Mouse (Mus musculus) heart, embryonic 13.5 days (tissue): ENCODE measurements around the gene Dlg2. TPM values are rescaled to one million over a fixed set of nuclear protein-coding genes. Genes with fewer than 3 reads are reported as not detected.

Experiments
- ATAC-seq: fragments of 200-750 bp; cut with Nextera tagmentation; 2 replicates; pipeline ENCODE4 v1.8.0; 2017; ENCODE audit warnings: moderate TSS enrichment; ENCODE audit not compliant: insufficient number of reproducible peaks, low FRiP score, low TSS enrichment; ENCODE audit errors: extremely low read depth
- H3K27ac ChIP-seq: fragments of 300-500 bp; sonication (generic); replicated peaks from 2 replicates; pipeline ENCODE4 v1.5.1; 2015; ENCODE audit warnings: moderate library complexity, mild to moderate bottlenecking, inconsistent platforms
- H3K27me3 ChIP-seq: fragments of 300-500 bp; sonication (generic); replicated peaks from 2 replicates; pipeline ENCODE4 v1.6.1; 2015; ENCODE audit warnings: mild to moderate bottlenecking, inconsistent platforms
- H3K36me3 ChIP-seq: fragments of 300-500 bp; sonication (generic); 2 replicates; pipeline ENCODE4 v1.6.1; 2015; ENCODE audit warnings: mild to moderate bottlenecking, inconsistent platforms
- H3K4me1 ChIP-seq: fragments of 300-500 bp; sonication (generic); 2 replicates; pipeline ENCODE4 v1.6.1; 2015; ENCODE audit warnings: inconsistent platforms
- H3K4me2 ChIP-seq: fragments of 300-500 bp; sonication (generic); 2 replicates; pipeline ENCODE4 v1.6.1; 2015; ENCODE audit warnings: inconsistent platforms, mild to moderate bottlenecking, moderate library complexity
- H3K4me3 ChIP-seq: fragments of 300-500 bp; sonication (generic); 2 replicates; pipeline ENCODE4 v1.5.1; 2015; ENCODE audit warnings: moderate library complexity, mild to moderate bottlenecking, inconsistent platforms
- H3K9ac ChIP-seq: fragments of 300-500 bp; sonication (generic); 2 replicates; pipeline ENCODE4 v1.6.1; 2015; ENCODE audit warnings: inconsistent platforms, mild to moderate bottlenecking, moderate library complexity
- H3K9me3 ChIP-seq: fragments of 300-500 bp; sonication (generic); 2 replicates; pipeline ENCODE4 v1.6.1; 2016; ENCODE audit warnings: inconsistent platforms
- WGBS: fragments of 180-500 bp; shearing (Covaris S2); methylation state at CpG from one replicate; pipeline ENCODE4 v1.1.7; 2015; ENCODE audit warnings: mixed read lengths; 5-methylcytosine and 5-hydroxymethylcytosine counted together
- polyA plus RNA-seq: library from polyadenylated mRNA; unstranded; fragments of >200 nt; fragmentation: Nextera tagmentation; extraction: Ambion mirVana; gene quantifications from 2 replicates; pipeline ENCODE4 v1.2.1, GENCODE M21; 2015

The Dlg2 gene
- polyA plus RNA-seq, 1 experiment from 2014 or later, result 7.2 TPM

DNA sequence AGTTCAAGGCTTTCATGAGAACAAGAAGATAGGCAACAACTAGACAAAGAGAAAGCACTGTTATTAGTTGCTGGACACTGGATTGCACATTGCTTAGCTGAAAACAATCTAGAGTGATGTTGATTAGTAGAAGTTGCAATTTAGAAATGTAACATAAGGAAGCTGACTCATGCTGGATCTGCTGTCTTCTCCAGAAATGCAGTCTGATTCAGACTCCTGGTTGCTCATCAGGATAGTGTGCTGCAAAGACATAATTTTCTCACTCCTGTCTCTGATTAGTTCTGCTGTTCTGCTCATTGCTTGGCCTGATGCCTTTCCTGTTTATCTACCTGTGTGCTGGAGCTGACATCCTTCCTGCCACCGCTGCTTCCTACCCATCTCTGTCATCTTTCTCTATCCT is 1572.4 kb downstream of the Dlg2 start:
- Histone ChIP-seq H3K36me3 (no peaks in the 10 kb centered on the region), H3K27me3 (no peaks in the 10 kb centered on the region), H3K9me3 (no peaks in the 10 kb centered on the region), H3K4me3 (no peak overlapping the region), H3K4me2 (no peak overlapping the region), H3K4me1 (no peaks in the 10 kb centered on the region), H3K27ac (no peak overlapping the region), H3K9ac (no peak overlapping the region)
- WGBS, result 73% methylated on average over 1 of the region's 1 CpGs
- no peak for ATAC-seq

DNA sequence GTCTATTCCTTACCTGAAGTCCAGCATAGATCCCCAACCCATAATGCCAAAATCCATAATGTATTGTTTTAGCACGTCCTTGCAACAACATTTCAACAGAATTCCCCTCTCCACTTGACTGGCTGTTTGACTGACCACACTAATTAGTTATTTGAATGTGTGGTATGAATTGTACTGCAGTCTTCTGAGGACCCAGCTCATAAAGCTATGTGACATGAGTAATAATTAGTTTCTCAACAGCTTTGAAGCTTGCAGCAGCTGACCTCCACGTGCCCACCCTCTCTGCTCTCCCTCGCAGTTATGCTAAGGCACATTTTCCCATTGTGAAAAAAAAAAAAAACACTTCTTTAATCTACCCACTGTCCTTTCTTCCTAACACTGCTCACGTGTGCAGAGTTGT is 1590.4 kb downstream of the Dlg2 start:
- 65% methylated on average over 4 of the region's 4 CpGs for WGBS
- no peaks in the 10 kb centered on the region for H3K4me1 ChIP-seq
- H3K9ac ChIP-seq, result no peak overlapping the region

DNA sequence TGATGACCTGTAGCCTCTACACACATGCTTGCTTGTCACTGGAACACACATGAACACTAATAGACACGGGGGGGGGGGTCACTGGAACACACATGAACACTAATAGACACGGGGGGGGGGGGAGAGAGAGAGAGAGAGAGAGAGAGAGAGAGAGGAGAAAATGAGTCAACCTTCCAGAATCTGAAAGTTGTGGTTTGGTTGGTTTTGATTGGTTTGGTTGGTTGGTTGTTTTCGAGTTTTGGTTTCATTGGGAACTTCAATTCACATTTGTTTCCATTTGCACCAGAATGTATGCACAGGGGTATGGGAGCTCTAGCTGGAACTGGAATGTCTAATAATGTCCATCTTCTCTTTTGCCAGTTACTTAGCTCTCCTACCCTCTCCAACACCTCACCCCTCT is 1611.0 kb downstream of the Dlg2 start:
- Histone ChIP-seq H3K36me3 (no peaks in the 10 kb centered on the region), H3K4me3 (no peak overlapping the region), H3K9me3 (no peaks in the 10 kb centered on the region), H3K27ac (no peak overlapping the region), H3K4me1 (no peaks in the 10 kb centered on the region), H3K9ac (no peak overlapping the region), H3K27me3 (no peaks in the 10 kb centered on the region), H3K4me2 (no peak overlapping the region)
- no peak for ATAC-seq
- 42% methylated on average over 2 of the region's 3 CpGs for WGBS

More for the DNA sequence above, 1590.4 kb downstream of the Dlg2 start:
- H3K9me3 ChIP-seq, result no peaks in the 10 kb centered on the region
- H3K27ac ChIP-seq, result no peak overlapping the region
- no peak for ATAC-seq
- H3K4me2 ChIP-seq, result no peak overlapping the region
- H3K36me3 ChIP-seq, result no peaks in the 10 kb centered on the region
- H3K27me3 ChIP-seq, result no peaks in the 10 kb centered on the region
- no peak overlapping the region for H3K4me3 ChIP-seq

DNA sequence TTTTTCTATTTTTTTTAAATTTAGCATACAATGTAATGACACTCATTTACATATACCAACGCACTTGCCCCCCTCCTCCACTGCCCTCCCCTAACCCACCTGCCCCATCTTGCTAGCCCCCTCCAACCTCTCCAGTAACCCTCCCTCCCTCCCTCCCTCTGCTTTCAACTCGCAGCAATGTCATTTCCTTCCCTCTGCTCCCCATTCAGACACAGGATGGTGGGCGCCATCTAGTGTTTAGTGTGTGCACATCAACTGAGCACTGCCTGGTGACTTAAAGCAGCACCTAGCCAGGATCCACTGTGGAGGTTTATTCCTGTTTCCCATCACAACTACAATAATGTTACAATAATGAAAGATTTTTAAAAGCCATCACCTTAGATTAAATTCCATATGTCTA is 1617.4 kb downstream of the Dlg2 start:
- H3K27me3 ChIP-seq, result no peaks in the 10 kb centered on the region
- H3K27ac ChIP-seq, result no peak overlapping the region
- H3K9me3 ChIP-seq, result no peaks in the 10 kb centered on the region
- no peaks in the 10 kb centered on the region for H3K4me1 ChIP-seq
- no peak overlapping the region for H3K4me2 ChIP-seq
- WGBS, result 4% methylated on average over 3 of the region's 3 CpGs
- H3K36me3 ChIP-seq, result no peaks in the 10 kb centered on the region
- ATAC-seq, result no peak
- H3K9ac ChIP-seq, result no peak overlapping the region
- no peak overlapping the region for H3K4me3 ChIP-seq

DNA sequence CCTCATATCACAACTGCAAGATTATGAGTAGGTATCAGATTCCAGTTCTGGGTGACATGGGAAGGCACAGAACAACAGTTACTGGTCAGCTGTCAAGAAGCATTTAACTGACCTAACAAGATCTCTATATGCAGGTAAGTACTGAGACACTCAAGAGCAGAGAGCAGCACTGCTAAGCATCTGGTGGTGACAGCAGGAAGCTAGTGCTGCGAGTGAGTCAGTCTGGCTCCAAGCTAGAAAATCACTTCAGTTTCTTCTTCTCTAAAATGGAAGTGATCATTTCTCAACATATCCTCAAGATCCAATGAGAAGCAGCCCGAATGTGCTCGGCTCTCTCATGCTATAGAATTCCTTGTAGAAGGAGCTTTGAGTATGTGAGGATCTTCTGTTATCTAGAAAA is 1618.7 kb downstream of the Dlg2 start:
- ATAC-seq, result no peak
- Histone ChIP-seq H3K27ac (no peak overlapping the region), H3K4me3 (no peak overlapping the region), H3K27me3 (no peaks in the 10 kb centered on the region), H3K36me3 (no peaks in the 10 kb centered on the region), H3K9me3 (no peaks in the 10 kb centered on the region), H3K4me1 (no peaks in the 10 kb centered on the region), H3K9ac (no peak overlapping the region), H3K4me2 (no peak overlapping the region)
- WGBS, result 56% methylated on average over 3 of the region's 3 CpGs

DNA sequence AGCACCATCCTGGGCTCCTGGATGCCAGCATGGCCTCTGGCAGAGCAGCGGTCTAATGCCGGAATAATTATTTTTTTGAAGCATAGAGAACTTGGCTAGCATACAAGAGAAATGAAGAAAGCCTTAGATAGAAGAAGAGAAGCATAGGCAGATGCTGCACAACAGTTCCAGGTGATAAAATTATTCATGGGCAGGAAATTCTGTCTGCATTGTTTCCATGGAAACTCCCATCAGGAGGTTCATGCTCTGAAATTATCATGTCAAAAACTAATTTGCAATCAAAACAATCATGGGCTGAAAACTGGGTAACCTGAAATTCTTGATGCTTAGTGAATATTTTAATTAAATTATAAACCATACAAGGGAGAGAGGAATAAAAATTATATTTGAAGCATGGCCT is 1624.4 kb downstream of the Dlg2 start:
- no peak overlapping the region for H3K9ac ChIP-seq
- 80% methylated on average over 2 of the region's 2 CpGs for WGBS
- ATAC-seq, result no peak

DNA sequence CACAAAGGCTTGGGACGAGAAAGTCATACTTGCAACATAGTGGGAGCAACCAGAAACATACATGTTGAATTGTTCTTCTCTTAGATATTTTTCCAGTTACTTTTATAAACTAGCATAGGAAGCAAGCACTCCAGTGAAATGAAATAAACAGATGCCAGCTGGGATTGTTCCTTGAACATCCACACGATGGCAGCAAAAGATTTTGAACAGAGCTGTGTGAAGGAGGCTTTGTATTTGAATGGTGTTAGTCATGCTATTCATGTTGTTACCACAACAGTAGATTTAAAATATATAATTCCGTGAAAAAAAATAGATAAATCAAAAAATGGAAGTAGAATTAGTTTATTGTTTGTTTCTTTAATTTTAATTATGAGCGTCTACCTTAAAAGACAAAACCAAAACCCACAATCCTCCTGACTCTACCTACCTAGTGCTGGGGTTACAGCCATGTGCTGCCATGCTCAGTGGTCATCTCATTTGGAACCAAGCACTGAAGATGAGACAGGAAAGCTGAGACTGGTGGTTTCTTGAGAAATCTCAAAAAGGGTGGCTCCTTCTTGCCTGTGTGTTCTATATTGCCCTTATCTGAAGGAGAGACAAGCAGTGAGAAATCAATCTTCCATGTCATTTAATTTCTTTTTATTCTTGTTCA is 1626.5 kb downstream of the Dlg2 start:
- no peak for ATAC-seq
- Histone ChIP-seq H3K27ac (no peak overlapping the region), H3K9me3 (no peaks in the 10 kb centered on the region), H3K4me1 (0 out of 2 replicates have a peak, but pooled peaks cover 5% of the 10 kb centered on the region), H3K4me3 (no peak overlapping the region), H3K4me2 (no peak overlapping the region), H3K9ac (no peak overlapping the region), H3K27me3 (no peaks in the 10 kb centered on the region; the same call in 1 of the 2 replicates), H3K36me3 (no peaks in the 10 kb centered on the region)
- WGBS, result 21% methylated on average over 4 of the region's 4 CpGs

More for the DNA sequence above, 1624.4 kb downstream of the Dlg2 start:
- Histone ChIP-seq H3K4me1 (no peaks in the 10 kb centered on the region), H3K27ac (no peak overlapping the region), H3K4me3 (no peak overlapping the region), H3K27me3 (no peaks in the 10 kb centered on the region; the same call in 1 of the 2 replicates), H3K4me2 (no peak overlapping the region), H3K36me3 (no peaks in the 10 kb centered on the region), H3K9me3 (no peaks in the 10 kb centered on the region)

DNA sequence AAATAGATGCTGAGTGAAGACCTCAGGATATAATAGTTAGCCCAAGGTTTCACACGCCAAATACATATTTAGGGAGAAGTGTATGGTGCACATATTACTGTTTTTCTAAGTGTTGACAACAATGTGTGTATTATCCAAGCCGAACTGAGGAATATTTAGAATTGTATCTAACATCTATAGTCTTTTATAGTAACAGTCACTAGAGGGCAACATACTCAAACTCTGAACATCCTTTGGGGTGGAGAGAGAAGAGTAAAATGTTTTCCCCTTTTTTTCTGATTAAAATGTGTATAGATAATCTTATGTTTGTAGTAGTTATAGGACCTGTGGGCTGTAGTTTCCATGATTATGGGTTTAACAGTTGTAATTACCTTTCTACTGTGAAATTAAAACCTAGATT is 1629.0 kb downstream of the Dlg2 start:
- H3K9ac ChIP-seq, result no peak overlapping the region
- 13% methylated on average over 2 of the region's 2 CpGs for WGBS
- no peak overlapping the region for H3K4me3 ChIP-seq
- H3K9me3 ChIP-seq, result no peaks in the 10 kb centered on the region
- H3K27ac ChIP-seq, result no peak overlapping the region
- no peaks in the 10 kb centered on the region for H3K36me3 ChIP-seq
- H3K27me3 ChIP-seq, result no peaks in the 10 kb centered on the region; the same call in 1 of the 2 replicates
- ATAC-seq, result no peak
- no peak overlapping the region for H3K4me2 ChIP-seq
- 0 out of 2 replicates have a peak, but pooled peaks cover 5% of the 10 kb centered on the region for H3K4me1 ChIP-seq

DNA sequence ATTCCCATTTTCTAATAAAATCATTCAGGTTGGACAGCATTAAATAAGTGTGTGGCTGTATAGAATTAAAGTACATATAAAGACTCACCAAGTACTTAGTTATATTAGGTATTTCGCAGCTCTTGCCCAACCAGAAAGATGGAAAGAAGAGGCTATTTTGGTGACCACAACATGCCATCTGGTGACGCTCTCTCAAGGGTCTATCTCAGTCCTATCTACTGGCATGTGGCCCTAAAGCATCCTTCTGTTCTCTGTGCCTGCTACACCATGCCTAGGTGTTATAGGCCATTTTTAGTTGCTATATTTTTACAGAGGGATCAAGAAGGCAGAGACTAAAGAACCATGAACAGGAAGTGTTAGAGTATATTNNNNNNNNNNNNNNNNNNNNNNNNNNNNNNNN is 1629.5 kb downstream of the Dlg2 start:
- H3K27ac ChIP-seq, result 0 out of 2 replicates have a peak overlapping the region, but pooled peaks have one; percentile 31
- 62% methylated on average over 2 of the region's 2 CpGs for WGBS
- 0 out of 2 replicates have a peak, but pooled peaks cover 5% of the 10 kb centered on the region for H3K4me1 ChIP-seq
- H3K4me2 ChIP-seq, result no peak overlapping the region
- no peaks in the 10 kb centered on the region for H3K9me3 ChIP-seq
- no peak overlapping the region for H3K4me3 ChIP-seq
- ATAC-seq, result no peak
- no peak overlapping the region for H3K9ac ChIP-seq
- no peaks in the 10 kb centered on the region for H3K36me3 ChIP-seq
- H3K27me3 ChIP-seq, result no peaks in the 10 kb centered on the region; the same call in 1 of the 2 replicates

DNA sequence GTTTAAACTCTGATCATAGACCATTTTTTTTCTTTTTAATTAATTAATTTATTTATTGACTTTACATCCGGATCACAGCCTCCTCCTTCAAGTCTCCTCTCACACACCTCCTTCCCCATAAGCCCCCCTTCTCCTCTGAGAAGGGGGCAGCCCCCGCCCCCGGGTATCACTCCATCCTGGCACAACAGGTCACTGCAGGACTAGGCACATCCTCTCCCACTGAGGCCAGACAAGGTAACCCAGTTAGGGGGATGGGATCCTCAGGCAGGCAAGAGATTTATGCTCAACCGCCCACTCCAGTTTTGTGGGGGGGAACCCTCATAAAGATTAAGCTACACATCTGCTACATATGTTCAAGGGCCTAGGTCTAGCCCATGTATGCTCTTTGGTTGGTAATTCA is 1636.6 kb downstream of the Dlg2 start:
- Histone ChIP-seq H3K9ac (no peak overlapping the region), H3K9me3 (no peaks in the 10 kb centered on the region), H3K4me1 (peaks cover 21% of the 10 kb centered on the region), H3K27me3 (no peaks in the 10 kb centered on the region), H3K4me2 (no peak overlapping the region), H3K4me3 (no peak overlapping the region), H3K27ac (no peak overlapping the region), H3K36me3 (no peaks in the 10 kb centered on the region)
- no peak for ATAC-seq
- 83% methylated on average over 4 of the region's 4 CpGs for WGBS

DNA sequence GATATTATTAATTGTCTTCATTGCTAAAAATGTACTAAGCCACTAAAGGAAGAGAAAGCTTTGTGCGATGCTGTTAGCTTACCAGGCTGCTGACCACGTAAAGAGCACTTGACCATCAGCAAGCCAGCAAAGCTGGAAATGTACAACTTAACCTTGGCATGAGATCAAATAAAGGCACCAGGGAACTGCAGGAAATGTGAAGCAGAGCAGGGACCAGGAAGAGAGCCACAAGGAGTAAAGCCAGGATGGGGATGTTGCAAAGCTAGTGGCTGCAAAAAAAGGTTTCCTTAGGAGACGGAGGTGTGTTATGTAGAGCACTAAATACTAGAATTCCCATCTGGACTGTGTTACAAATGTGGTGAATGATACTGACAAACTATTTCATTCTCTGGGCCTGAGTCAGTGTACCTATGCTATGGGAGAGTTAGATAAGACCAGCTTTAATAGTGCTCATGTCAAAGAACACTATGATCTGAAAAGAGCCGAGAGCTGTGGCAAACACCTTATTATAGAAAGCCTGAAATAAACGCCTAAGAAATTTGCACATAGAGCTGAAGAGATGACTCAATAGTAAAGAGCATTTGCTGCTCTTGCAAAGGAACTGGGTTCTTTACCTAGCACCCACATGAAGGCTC is 1638.9 kb downstream of the Dlg2 start:
- Histone ChIP-seq H3K36me3 (no peaks in the 10 kb centered on the region), H3K27ac (peak overlapping the region; percentile 66), H3K9ac (no peak overlapping the region), H3K27me3 (no peaks in the 10 kb centered on the region), H3K9me3 (no peaks in the 10 kb centered on the region), H3K4me1 (peaks cover 21% of the 10 kb centered on the region), H3K4me3 (no peak overlapping the region), H3K4me2 (no peak overlapping the region)
- 41% methylated on average over 5 of the region's 5 CpGs for WGBS
- no peak; the same call in 1 of the 2 replicates for ATAC-seq

DNA sequence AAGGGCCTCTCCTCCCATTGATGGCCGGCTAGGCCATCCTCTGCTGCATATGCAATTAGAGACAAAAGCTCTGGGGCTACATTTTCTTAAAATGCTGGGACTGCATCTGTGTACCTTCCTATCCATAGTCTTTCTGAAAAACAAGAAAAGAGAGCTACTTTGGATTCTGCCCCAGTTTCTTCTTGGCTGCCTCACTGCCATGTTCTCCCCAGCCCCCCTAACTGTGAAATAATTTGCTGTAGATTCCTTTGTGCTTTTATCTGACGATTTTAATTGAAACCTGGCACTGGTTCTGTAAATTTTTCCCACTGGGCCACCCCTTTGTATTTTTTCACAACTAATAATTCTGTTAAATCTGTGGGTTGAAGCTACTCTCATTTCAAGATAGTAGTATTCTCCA is 1646.8 kb downstream of the Dlg2 start:
- no peak overlapping the region for H3K4me2 ChIP-seq
- no peaks in the 10 kb centered on the region for H3K27me3 ChIP-seq
- no peak for ATAC-seq
- WGBS, result 51% methylated on average over 2 of the region's 2 CpGs
- no peak overlapping the region for H3K4me3 ChIP-seq
- H3K4me1 ChIP-seq, result peaks cover 18% of the 10 kb centered on the region
- no peak overlapping the region for H3K27ac ChIP-seq
- no peaks in the 10 kb centered on the region for H3K9me3 ChIP-seq
- H3K9ac ChIP-seq, result no peak overlapping the region
- H3K36me3 ChIP-seq, result no peaks in the 10 kb centered on the region
